Mouse (Mus musculus): ENCODE measurements around the gene Pdgfb. TPM values are rescaled to one million over a fixed set of nuclear protein-coding genes. Genes with fewer than 3 reads are reported as not detected.

The Pdgfb gene
- polyA plus RNA-seq, 1 experiment from 2014 or later: 5.0 TPM

GRCm38 (mm10) chr15:80014031-80014320, 801 bp downstream of the Pdgfb start:
- Histone ChIP-seq H3K4me2 (ENCODE audit: low read depth, low read length) (peak overlapping the region; percentile 91), H3K4me1 (ENCODE audit: control insufficient read depth, insufficient read depth, low read length) (peaks cover 20% of the 10 kb centered on the region; the same call in 1 of the 2 replicates), H3K27ac (ENCODE audit: low read depth, low read length) (no peak overlapping the region), H3K4me3 (ENCODE audit: low read depth, low read length) (peak overlapping the region; percentile 73), H3K9me3 (ENCODE audit: control insufficient read depth, low read length) (no peaks in the 10 kb centered on the region), H3K27me3 (ENCODE audit: control insufficient read depth, insufficient read depth, low read length) (peaks cover 31% of the 10 kb centered on the region), H3K9ac (replicated peaks; ENCODE audit: low read depth, low read length) (peak overlapping the region; percentile 80), H3K36me3 (ENCODE audit: control insufficient read depth, insufficient read depth, low read length) (no peaks in the 10 kb centered on the region)
- 0% methylated on average over 26 of the region's 37 CpGs for WGBS
- ATAC-seq (ENCODE audit: low read depth): no peak

- WGBS: 2% methylated on average over 27 of the region's 36 CpGs
- peak; percentile 2; the same call in 1 of the 2 replicates for ATAC-seq (ENCODE audit: low read depth)
These were observed 1.3 kb downstream of the Pdgfb start for GRCm38 (mm10) chr15:80013256-80014030.

GRCm38 (mm10) chr15:80012527-80013201, 2.1 kb downstream of the Pdgfb start:
- no peaks in the 10 kb centered on the region for H3K9me3 ChIP-seq (ENCODE audit: control insufficient read depth, low read length)
- 1% methylated on average over 52 of the region's 60 CpGs for WGBS
- H3K27ac ChIP-seq (ENCODE audit: low read depth, low read length): peak overlapping the region; percentile 75
- ATAC-seq (ENCODE audit: low read depth): peak; percentile 72
- H3K4me1 ChIP-seq (ENCODE audit: control insufficient read depth, insufficient read depth, low read length): peaks cover 20% of the 10 kb centered on the region; the same call in 1 of the 2 replicates
- H3K9ac ChIP-seq (replicated peaks; ENCODE audit: low read depth, low read length): peak overlapping the region; percentile 80
- peak overlapping the region; percentile 73 for H3K4me3 ChIP-seq (ENCODE audit: low read depth, low read length)
- H3K27me3 ChIP-seq (ENCODE audit: control insufficient read depth, insufficient read depth, low read length): peaks cover 31% of the 10 kb centered on the region
- H3K4me2 ChIP-seq (ENCODE audit: low read depth, low read length): peak overlapping the region; percentile 91
- H3K36me3 ChIP-seq (ENCODE audit: control insufficient read depth, insufficient read depth, low read length): no peaks in the 10 kb centered on the region

More at GRCm38 (mm10) chr15:80013256-80014030, 1.3 kb downstream of the Pdgfb start:
- peak overlapping the region; percentile 91 for H3K4me2 ChIP-seq (ENCODE audit: low read depth, low read length)
- peaks cover 31% of the 10 kb centered on the region for H3K27me3 ChIP-seq (ENCODE audit: control insufficient read depth, insufficient read depth, low read length)
- H3K27ac ChIP-seq (ENCODE audit: low read depth, low read length): peak overlapping the region; percentile 75
- no peaks in the 10 kb centered on the region for H3K9me3 ChIP-seq (ENCODE audit: control insufficient read depth, low read length)
- H3K4me1 ChIP-seq (ENCODE audit: control insufficient read depth, insufficient read depth, low read length): peaks cover 20% of the 10 kb centered on the region; the same call in 1 of the 2 replicates
- H3K9ac ChIP-seq (replicated peaks; ENCODE audit: low read depth, low read length): peak overlapping the region; percentile 80
- H3K4me3 ChIP-seq (ENCODE audit: low read depth, low read length): peak overlapping the region; percentile 73
- H3K36me3 ChIP-seq (ENCODE audit: control insufficient read depth, insufficient read depth, low read length): no peaks in the 10 kb centered on the region

GRCm38 (mm10) chr15:80011778-80012526, 2.8 kb downstream of the Pdgfb start:
- Histone ChIP-seq H3K9ac (replicated peaks; ENCODE audit: low read depth, low read length) (peak overlapping the region; percentile 80), H3K27ac (ENCODE audit: low read depth, low read length) (peak overlapping the region; percentile 75), H3K4me2 (ENCODE audit: low read depth, low read length) (peak overlapping the region; percentile 91), H3K36me3 (ENCODE audit: control insufficient read depth, insufficient read depth, low read length) (no peaks in the 10 kb centered on the region), H3K4me1 (ENCODE audit: control insufficient read depth, insufficient read depth, low read length) (peaks cover 20% of the 10 kb centered on the region; the same call in 1 of the 2 replicates), H3K9me3 (ENCODE audit: control insufficient read depth, low read length) (no peaks in the 10 kb centered on the region), H3K4me3 (ENCODE audit: low read depth, low read length) (peak overlapping the region; percentile 73), H3K27me3 (ENCODE audit: control insufficient read depth, insufficient read depth, low read length) (peaks cover 31% of the 10 kb centered on the region)
- 1% methylated on average over 49 of the region's 56 CpGs for WGBS
- ATAC-seq (ENCODE audit: low read depth): peak; percentile 70

- 30% methylated on average over 6 of the region's 6 CpGs for WGBS
- Histone ChIP-seq H3K9ac (replicated peaks; ENCODE audit: low read depth, low read length) (no peak overlapping the region), H3K36me3 (ENCODE audit: control insufficient read depth, insufficient read depth, low read length) (no peaks in the 10 kb centered on the region), H3K9me3 (ENCODE audit: control insufficient read depth, low read length) (no peaks in the 10 kb centered on the region), H3K27me3 (ENCODE audit: control insufficient read depth, insufficient read depth, low read length) (peaks cover 27% of the 10 kb centered on the region), H3K4me2 (ENCODE audit: low read depth, low read length) (no peak overlapping the region; the same call in 1 of the 2 replicates), H3K4me3 (ENCODE audit: low read depth, low read length) (no peak overlapping the region; the same call in 1 of the 2 replicates), H3K4me1 (ENCODE audit: control insufficient read depth, insufficient read depth, low read length) (peaks cover 20% of the 10 kb centered on the region; the same call in 1 of the 2 replicates), H3K27ac (ENCODE audit: low read depth, low read length) (no peak overlapping the region)
- ATAC-seq (ENCODE audit: low read depth): no peak
These were observed 3.6 kb downstream of the Pdgfb start for GRCm38 (mm10) chr15:80011194-80011593.

- Histone ChIP-seq H3K9me3 (ENCODE audit: control insufficient read depth, low read length) (no peaks in the 10 kb centered on the region), H3K4me3 (ENCODE audit: low read depth, low read length) (no peak overlapping the region), H3K4me2 (ENCODE audit: low read depth, low read length) (no peak overlapping the region), H3K4me1 (ENCODE audit: control insufficient read depth, insufficient read depth, low read length) (peaks cover 20% of the 10 kb centered on the region; the same call in 1 of the 2 replicates), H3K27ac (ENCODE audit: low read depth, low read length) (no peak overlapping the region), H3K36me3 (ENCODE audit: control insufficient read depth, insufficient read depth, low read length) (no peaks in the 10 kb centered on the region), H3K9ac (replicated peaks; ENCODE audit: low read depth, low read length) (no peak overlapping the region), H3K27me3 (ENCODE audit: control insufficient read depth, insufficient read depth, low read length) (peaks cover 17% of the 10 kb centered on the region)
- WGBS: 26% methylated on average over 7 of the region's 7 CpGs
- ATAC-seq (ENCODE audit: low read depth): no peak
These were observed 4.6 kb downstream of the Pdgfb start for GRCm38 (mm10) chr15:80010182-80010558.

GRCm38 (mm10) chr15:80009421-80010181, 5.2 kb downstream of the Pdgfb start:
- no peak for ATAC-seq (ENCODE audit: low read depth)

GRCm38 (mm10) chr15:80008461-80008860, 6.3 kb downstream of the Pdgfb start:
- Histone ChIP-seq H3K27me3 (ENCODE audit: control insufficient read depth, insufficient read depth, low read length) (peaks cover 3% of the 10 kb centered on the region; the same call in 1 of the 2 replicates), H3K9ac (replicated peaks; ENCODE audit: low read depth, low read length) (no peak overlapping the region), H3K27ac (ENCODE audit: low read depth, low read length) (no peak overlapping the region), H3K4me3 (ENCODE audit: low read depth, low read length) (no peak overlapping the region), H3K4me2 (ENCODE audit: low read depth, low read length) (no peak overlapping the region), H3K4me1 (ENCODE audit: control insufficient read depth, insufficient read depth, low read length) (peaks cover 15% of the 10 kb centered on the region; the same call in 1 of the 2 replicates), H3K9me3 (ENCODE audit: control insufficient read depth, low read length) (no peaks in the 10 kb centered on the region), H3K36me3 (ENCODE audit: control insufficient read depth, insufficient read depth, low read length) (no peaks in the 10 kb centered on the region)
- no peak for ATAC-seq (ENCODE audit: low read depth)
- 82% methylated on average over 6 of the region's 6 CpGs for WGBS

More at GRCm38 (mm10) chr15:80009421-80010181, 5.2 kb downstream of the Pdgfb start:
- H3K9ac ChIP-seq (replicated peaks; ENCODE audit: low read depth, low read length): no peak overlapping the region
- H3K27me3 ChIP-seq (ENCODE audit: control insufficient read depth, insufficient read depth, low read length): peaks cover 12% of the 10 kb centered on the region
- no peaks in the 10 kb centered on the region for H3K9me3 ChIP-seq (ENCODE audit: control insufficient read depth, low read length)
- H3K4me2 ChIP-seq (ENCODE audit: low read depth, low read length): no peak overlapping the region; the same call in 1 of the 2 replicates
- no peak overlapping the region for H3K27ac ChIP-seq (ENCODE audit: low read depth, low read length)
- H3K4me3 ChIP-seq (ENCODE audit: low read depth, low read length): no peak overlapping the region
- WGBS: 58% methylated on average over 12 of the region's 12 CpGs
- no peaks in the 10 kb centered on the region for H3K36me3 ChIP-seq (ENCODE audit: control insufficient read depth, insufficient read depth, low read length)
- H3K4me1 ChIP-seq (ENCODE audit: control insufficient read depth, insufficient read depth, low read length): peaks cover 20% of the 10 kb centered on the region; the same call in 1 of the 2 replicates
